Mouse (Mus musculus) MEL (cell line): ENCODE data around the gene Rplp0. TPM values are rescaled to one million over a fixed set of nuclear protein-coding genes. Genes with fewer than 3 reads are reported as not detected.

Experiments used
- DNase-seq: peaks from one replicate; pipeline ENCODE4 v3.0.0; 2011; ENCODE audit warnings: low read depth, low spot score
- H3K27ac ChIP-seq: 2 replicates; pipeline ENCODE4 v1.5.1; 2012; ENCODE audit warnings: low read depth, mild to moderate bottlenecking, control low read depth, low read length, moderate library complexity; ENCODE audit not compliant: control insufficient read depth
- H3K27me3 ChIP-seq, 2 experiments: fragments of 150-350 bp in 1 of 2; sonication (generic) in 1 of 2; 2 replicates each; pipeline ENCODE4 v1.6.1; 2012; ENCODE audit warnings: low read length in 2 of 2, mild to moderate bottlenecking in 2 of 2, improper control_type of control experiment in 1 of 2, moderate library complexity in 1 of 2; ENCODE audit not compliant: insufficient read depth in 2 of 2, control insufficient read depth in 1 of 2
- H3K36me3 ChIP-seq, 2 experiments: 2 replicates each; pipeline ENCODE4 v1.6.1; 2012 to 2014; ENCODE audit warnings: low read length in 2 of 2, improper control_type of control experiment in 1 of 2, inconsistent platforms in 1 of 2, mild to moderate bottlenecking in 1 of 2; ENCODE audit not compliant: insufficient read depth in 2 of 2, control insufficient read depth in 1 of 2
- H3K4me1 ChIP-seq, 2 experiments: fragments of 150-350 bp in 1 of 2; sonication (generic) in 1 of 2; 2 replicates each; pipeline ENCODE4 v1.6.1; 2012; ENCODE audit warnings: low read length in 2 of 2, improper control_type of control experiment in 1 of 2, mild to moderate bottlenecking in 1 of 2; ENCODE audit not compliant: insufficient read depth in 2 of 2, control insufficient read depth in 1 of 2
- H3K4me3 ChIP-seq, 2 experiments: fragments of 150-350 bp in 1 of 2; sonication (generic) in 1 of 2; 2 replicates each; pipeline ENCODE4 v1.5.1; 2012; ENCODE audit warnings: low read depth in 2 of 2, low read length in 2 of 2, mild to moderate bottlenecking in 2 of 2, moderate library complexity in 2 of 2, control low read depth in 1 of 2, improper control_type of control experiment in 1 of 2; ENCODE audit not compliant: control insufficient read depth in 1 of 2, insufficient read depth in 1 of 2
- H3K79me2 ChIP-seq: 2 replicates; pipeline ENCODE4 v1.6.1; 2012; ENCODE audit warnings: mild to moderate bottlenecking, low read length, moderate library complexity; ENCODE audit not compliant: control insufficient read depth, poor library complexity, insufficient read depth
- H3K9ac ChIP-seq: 2 replicates; pipeline ENCODE4 v1.6.1; 2012; ENCODE audit warnings: low read depth, mild to moderate bottlenecking, control low read depth, low read length, moderate library complexity; ENCODE audit not compliant: control insufficient read depth, poor library complexity, severe bottlenecking
- H3K9me3 ChIP-seq: fragments of 150-350 bp; sonication (generic); replicated peaks from 2 replicates; pipeline ENCODE4 v1.6.1; 2012; ENCODE audit warnings: mild to moderate bottlenecking, low read length, improper control_type of control experiment, moderate library complexity; ENCODE audit not compliant: insufficient read depth
- CHD2 ChIP-seq: IDR thresholded peaks from 2 replicates; pipeline ENCODE4 v1.6.1; 2011; ENCODE audit warnings: low read length, improper control_type of control experiment
- E2F4 ChIP-seq: IDR thresholded peaks from 2 replicates; pipeline ENCODE4 v1.6.1; 2011; ENCODE audit warnings: low read depth, low read length, improper control_type of control experiment, borderline replicate concordance
- ELF1 ChIP-seq: IDR thresholded peaks from 2 replicates; pipeline ENCODE4 v1.6.1; 2014; ENCODE audit warnings: low read depth, mild to moderate bottlenecking, inconsistent platforms, low read length, improper control_type of control experiment, moderate library complexity
- EP300 ChIP-seq, 2 experiments: IDR thresholded peaks; 2 replicates each; pipeline ENCODE4 v1.6.1; 2011; ENCODE audit warnings: improper control_type of control experiment in 2 of 2, low read length in 2 of 2, low read depth in 1 of 2, mild to moderate bottlenecking in 1 of 2
- GABPA ChIP-seq: IDR thresholded peaks from 2 replicates; pipeline ENCODE4 v1.6.1; 2012; ENCODE audit warnings: low read depth, mild to moderate bottlenecking, inconsistent platforms, low read length, improper control_type of control experiment, moderate library complexity
- GATA1 ChIP-seq: IDR thresholded peaks from 2 replicates; pipeline ENCODE4 v1.6.1; 2011; ENCODE audit warnings: low read depth, low read length, improper control_type of control experiment
- HCFC1 ChIP-seq: IDR thresholded peaks from 2 replicates; pipeline ENCODE4 v1.6.1; 2012; ENCODE audit warnings: low read depth, mild to moderate bottlenecking, inconsistent platforms, low read length, improper control_type of control experiment, moderate library complexity
- KAT2A ChIP-seq: conservative IDR thresholded peaks from 2 replicates; pipeline ENCODE4 v1.6.1; 2012; ENCODE audit warnings: low read depth, low read length, improper control_type of control experiment, inconsistent platforms
- MAFK ChIP-seq: IDR thresholded peaks from 2 replicates; pipeline ENCODE4 v1.6.1; 2011; ENCODE audit warnings: low read depth, mild to moderate bottlenecking, low read length, improper control_type of control experiment, borderline replicate concordance
- MAX ChIP-seq: IDR thresholded peaks from 2 replicates; pipeline ENCODE4 v1.6.1; 2011; ENCODE audit warnings: low read length, improper control_type of control experiment
- MEF2A ChIP-seq: IDR thresholded peaks from 2 replicates; pipeline ENCODE4 v1.6.1; 2014; ENCODE audit warnings: low read depth, mild to moderate bottlenecking, inconsistent platforms, low read length, improper control_type of control experiment; ENCODE audit not compliant: poor library complexity, insufficient replicate concordance, severe bottlenecking; ENCODE audit errors: extremely low read depth
- MXI1 ChIP-seq: IDR thresholded peaks from 2 replicates; pipeline ENCODE4 v1.6.1; 2011; ENCODE audit warnings: mild to moderate bottlenecking, low read depth, low read length, improper control_type of control experiment
- MYB ChIP-seq: IDR thresholded peaks from 2 replicates; pipeline ENCODE4 v1.6.1; 2011; ENCODE audit warnings: mild to moderate bottlenecking, low read depth, low read length, improper control_type of control experiment
- NELFE ChIP-seq: IDR thresholded peaks from 2 replicates; pipeline ENCODE4 v1.6.1; 2011; ENCODE audit warnings: low read depth, low read length, improper control_type of control experiment
- NRF1 ChIP-seq: IDR thresholded peaks from 2 replicates; pipeline ENCODE4 v1.6.1; 2014; ENCODE audit warnings: low read depth, mild to moderate bottlenecking, inconsistent platforms, low read length, improper control_type of control experiment, moderate library complexity; ENCODE audit not compliant: poor library complexity, insufficient read depth, severe bottlenecking
- RAD21 ChIP-seq: IDR thresholded peaks from 2 replicates; pipeline ENCODE4 v1.6.1; 2011; ENCODE audit warnings: mild to moderate bottlenecking, low read depth, low read length, improper control_type of control experiment
- SIN3A ChIP-seq: IDR thresholded peaks from 2 replicates; pipeline ENCODE4 v1.6.1; 2012; ENCODE audit warnings: low read length, improper control_type of control experiment, inconsistent platforms
- TBP ChIP-seq: IDR thresholded peaks from 2 replicates; pipeline ENCODE4 v1.8.0; 2011; ENCODE audit warnings: low read depth, low read length, improper control_type of control experiment
- TCF12 ChIP-seq: IDR thresholded peaks from 2 replicates; pipeline ENCODE4 v1.6.1; 2014; ENCODE audit warnings: low read depth, mild to moderate bottlenecking, inconsistent platforms, low read length, improper control_type of control experiment, moderate library complexity
- USF1 ChIP-seq: IDR thresholded peaks from 2 replicates; pipeline ENCODE4 v1.6.1; 2014; ENCODE audit warnings: low read depth, mild to moderate bottlenecking, inconsistent platforms, low read length, improper control_type of control experiment, moderate library complexity
- USF2 ChIP-seq, 2 experiments: IDR thresholded peaks; 2 replicates each; pipeline ENCODE4 v1.6.1; 2011 to 2012; ENCODE audit warnings: improper control_type of control experiment in 2 of 2, low read length in 2 of 2, borderline replicate concordance in 1 of 2, inconsistent platforms in 1 of 2, low read depth in 1 of 2, mild to moderate bottlenecking in 1 of 2; ENCODE audit not compliant: insufficient read depth in 1 of 2
- ZNF384 ChIP-seq: IDR thresholded peaks from 2 replicates; pipeline ENCODE4 v1.6.1; 2012; ENCODE audit warnings: low read depth, mild to moderate bottlenecking, inconsistent platforms, low read length, improper control_type of control experiment
- polyA plus RNA-seq, 2 experiments: library from polyadenylated mRNA; stranded (reverse) in 1 of 2; unstranded in 1 of 2; fragments of >175 nt in 1 of 2; fragments of >200 nt in 1 of 2; gene quantifications; 2 replicates each; pipeline versions ENCODE4 v1.2.1 to v1.2.4; 2012; ENCODE audit warnings: low replicate concordance in 2 of 2, low read depth in 1 of 2; ENCODE audit not compliant: insufficient read length in 2 of 2, insufficient read depth in 1 of 2, missing spikeins in 1 of 2
- total RNA-seq: library from RNA; depleted of rRNA; stranded (reverse); fragments of 300-350 nt; gene quantifications from 2 replicates; pipeline ENCODE4 v1.2.3, GENCODE M21; 2012

Rplp0 gene
- total and polyA plus RNA-seq, 3 experiments: 3,028 to 4,164 (median 3,294) TPM

DNA sequence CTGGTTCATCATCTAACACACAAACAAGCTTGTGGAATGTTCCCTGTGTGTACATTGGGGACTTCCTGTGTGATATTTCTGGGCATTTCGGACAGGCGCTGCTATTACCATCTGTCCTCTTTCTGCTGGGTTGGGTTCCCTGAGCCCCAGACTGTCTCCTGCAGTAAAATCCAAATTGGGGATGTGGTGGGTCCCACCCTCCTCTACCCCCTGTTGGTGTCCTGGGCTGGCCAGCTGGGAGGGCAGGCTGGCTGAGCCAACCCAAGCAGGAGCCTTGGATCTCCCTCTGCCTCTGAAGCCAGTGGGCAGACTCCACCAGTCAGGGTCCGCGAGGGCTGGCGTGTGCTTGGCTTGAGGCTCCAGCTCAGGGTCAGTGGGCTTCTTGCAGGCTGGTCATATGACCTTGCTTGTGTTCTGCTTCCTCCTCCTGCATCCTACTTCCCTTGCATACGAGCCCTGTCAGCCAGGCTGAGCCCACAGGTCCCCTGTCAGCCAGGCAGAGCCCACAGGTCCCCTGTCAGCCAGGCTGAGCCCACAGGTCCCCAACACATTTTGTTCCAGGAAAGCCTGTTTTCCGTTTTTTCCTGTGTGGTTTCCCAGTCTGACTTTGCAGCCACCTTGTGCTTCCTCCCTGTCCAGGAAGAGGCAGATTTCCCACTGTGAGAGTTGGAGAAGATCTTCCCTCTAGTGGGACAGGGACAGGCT lies 29.4 kb upstream of the Rplp0 start:
- Histone ChIP-seq H3K9ac (no peak overlapping the region), H3K36me3 (peaks cover 0 to 5% of the 10 kb centered on the region in 2 experiments; a peak in 2 of 4 replicates), H3K27me3 (no peaks in the 10 kb centered on the region), H3K4me1 (peaks cover 0 to 20% of the 10 kb centered on the region in 2 experiments; a peak in 2 of 4 replicates), H3K79me2 (no peaks in the 10 kb centered on the region), H3K9me3 (no peaks in the 10 kb centered on the region), H3K4me3 (no peak overlapping the region), H3K27ac (no peak overlapping the region)
- DNase-seq: no peak
- TF ChIP-seq GATA1 (no peak), MAFK (no peak), MXI1 (no peak), GABPA (no peak), E2F4 (no peak), EP300 (IDR thresholded peaks at IDR 0.05; ENCODE audit: low read depth in 1 of 2, low read length in 2 of 2) (no peak), SIN3A (no peak), NELFE (no peak), MAX (no peak), USF1 (no peak; the same call in 1 of the 2 replicates), TCF12 (no peak), MEF2A (no peak), ELF1 (no peak), HCFC1 (no peak), ZNF384 (no peak), MYB (no peak), KAT2A (no peak), CHD2 (no peak), TBP (no peak), USF2 (IDR thresholded peaks at IDR 0.05; ENCODE audit: borderline replicate concordance in 1 of 2, insufficient read depth in 1 of 2, low read depth in 1 of 2, low read length in 2 of 2) (no peak)

DNA sequence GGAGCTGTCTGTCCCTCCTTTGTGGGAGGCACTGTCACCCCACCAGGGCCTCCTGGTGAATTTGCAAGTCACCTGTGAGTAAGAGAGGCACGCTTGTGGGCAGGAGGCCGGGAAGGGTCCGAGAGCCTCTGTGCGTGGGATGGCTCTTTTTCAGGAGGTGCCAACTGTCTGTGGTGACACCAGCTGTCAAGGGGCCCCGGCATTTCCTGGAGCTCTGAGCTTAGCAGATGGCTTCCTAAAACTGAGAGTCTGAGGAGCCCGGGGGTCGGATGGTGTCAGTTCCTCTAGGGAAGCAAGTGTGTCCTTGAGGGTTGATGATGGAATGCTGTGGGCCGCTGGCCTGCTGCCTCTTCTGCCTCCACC lies 28.8 kb upstream of the Rplp0 start:
- TF ChIP-seq RAD21 (no peak), EP300 (IDR thresholded peaks at IDR 0.05; ENCODE audit: low read depth in 1 of 2, low read length in 2 of 2) (no peak), MXI1 (no peak), NRF1 (no peak), TCF12 (no peak)
- no peak overlapping the region for H3K4me3 ChIP-seq
- peaks cover 0 to 26% of the 10 kb centered on the region in 2 experiments; a peak in 3 of 4 replicates for H3K4me1 ChIP-seq
- H3K9me3 ChIP-seq: no peaks in the 10 kb centered on the region
- H3K79me2 ChIP-seq: no peaks in the 10 kb centered on the region
- peaks cover 0 to 10% of the 10 kb centered on the region in 2 experiments; a peak in 2 of 4 replicates for H3K36me3 ChIP-seq
- H3K27me3 ChIP-seq: no peaks in the 10 kb centered on the region
- no peak overlapping the region for H3K9ac ChIP-seq
- no peak for DNase-seq
- H3K27ac ChIP-seq: no peak overlapping the region
